Mouse (Mus musculus) embryonic facial prominence, embryonic 12.5 days (tissue): ENCODE data around the gene Smgc. TPM values are rescaled to one million over a fixed set of nuclear protein-coding genes. Genes with fewer than 3 reads are reported as not detected.
"Not testable (repeated sequence)": the region's sequence is repeated elsewhere in the genome, so short reads cannot be mapped to it uniquely, and the experiment has no call there.

ENCODE experiments used
- ATAC-seq: fragments of 200-750 bp; cut with Nextera tagmentation; 2 replicates; pipeline ENCODE4 v1.8.0; 2017; ENCODE audit not compliant: insufficient number of reproducible peaks, insufficient read depth, low FRiP score, low TSS enrichment
- H3K27ac ChIP-seq: fragments of 300-500 bp; sonication (generic); 2 replicates; pipeline ENCODE4 v1.5.1; 2016; ENCODE audit warnings: mild to moderate bottlenecking
- H3K27me3 ChIP-seq: fragments of 300-500 bp; sonication (generic); 2 replicates; pipeline ENCODE4 v1.6.1; 2016; ENCODE audit warnings: mild to moderate bottlenecking, moderate library complexity
- H3K36me3 ChIP-seq: fragments of 300-500 bp; sonication (generic); 2 replicates; pipeline ENCODE4 v1.6.1; 2016; ENCODE audit warnings: mild to moderate bottlenecking
- H3K4me1 ChIP-seq: fragments of 300-500 bp; sonication (generic); 2 replicates; pipeline ENCODE4 v1.6.1; 2016
- H3K4me2 ChIP-seq: fragments of 300-500 bp; sonication (generic); replicated peaks from 2 replicates; pipeline ENCODE4 v1.6.1; 2016; ENCODE audit warnings: mild to moderate bottlenecking, moderate library complexity
- H3K4me3 ChIP-seq: fragments of 300-500 bp; sonication (generic); 2 replicates; pipeline ENCODE4 v1.5.1; 2016; ENCODE audit warnings: mild to moderate bottlenecking
- H3K9ac ChIP-seq: fragments of 300-500 bp; sonication (generic); 2 replicates; pipeline ENCODE4 v1.6.1; 2016; ENCODE audit warnings: mild to moderate bottlenecking, moderate library complexity
- H3K9me3 ChIP-seq: fragments of 300-500 bp; sonication (generic); 2 replicates; pipeline ENCODE4 v1.6.1; 2016; ENCODE audit warnings: mild to moderate bottlenecking, moderate library complexity
- WGBS: fragments of 180-500 bp; shearing (Covaris S2); methylation state at CpG from one replicate; pipeline ENCODE4 v1.1.7; 2016; 5-methylcytosine and 5-hydroxymethylcytosine counted together
- polyA plus RNA-seq: library from polyadenylated mRNA; unstranded; fragments of >200 nt; fragmentation: Nextera tagmentation; extraction: Ambion mirVana; gene quantifications from 2 replicates; pipeline ENCODE4 v1.2.1, GENCODE M21; 2016

The Smgc gene
- 0.19 TPM in 1 of 2 replicates, not detected in the other for polyA plus RNA-seq

DNA sequence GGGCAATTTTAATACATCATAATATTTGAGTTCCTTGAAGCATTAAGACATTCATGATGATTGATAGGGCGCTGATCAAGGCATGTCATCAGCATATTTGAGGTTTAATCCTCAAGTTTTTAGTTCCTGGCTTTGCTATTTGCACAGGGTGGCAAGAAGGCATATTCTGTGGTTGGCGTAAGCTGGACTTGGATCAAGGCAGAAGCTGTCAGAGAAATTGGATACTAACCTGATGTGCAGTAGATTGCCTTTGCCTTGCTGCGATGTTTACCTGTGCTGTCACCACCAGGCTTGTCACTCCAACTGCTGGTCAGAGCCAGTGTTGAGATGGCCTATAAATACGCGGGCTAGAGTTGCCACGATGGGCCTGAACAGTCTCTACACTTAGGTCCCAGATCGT is at the start of gene Smgc:
TSS of gene Smgc (plus strand) at position 301 of the 400 bp plus-strand sequence.
- Histone ChIP-seq H3K9me3 (no peaks in the 10 kb centered on the region), H3K4me1 (no peaks in the 10 kb centered on the region), H3K36me3 (no peaks in the 10 kb centered on the region), H3K27ac (no peak within 1 kb of the TSS), H3K9ac (no peak within 1 kb of the TSS), H3K4me2 (no peak within 1 kb of the TSS), H3K27me3 (no peaks in the 10 kb centered on the region), H3K4me3 (no peak within 1 kb of the TSS)
- 87% methylated on average over 7 of the region's 7 CpGs for WGBS
- ATAC-seq: no peak

DNA sequence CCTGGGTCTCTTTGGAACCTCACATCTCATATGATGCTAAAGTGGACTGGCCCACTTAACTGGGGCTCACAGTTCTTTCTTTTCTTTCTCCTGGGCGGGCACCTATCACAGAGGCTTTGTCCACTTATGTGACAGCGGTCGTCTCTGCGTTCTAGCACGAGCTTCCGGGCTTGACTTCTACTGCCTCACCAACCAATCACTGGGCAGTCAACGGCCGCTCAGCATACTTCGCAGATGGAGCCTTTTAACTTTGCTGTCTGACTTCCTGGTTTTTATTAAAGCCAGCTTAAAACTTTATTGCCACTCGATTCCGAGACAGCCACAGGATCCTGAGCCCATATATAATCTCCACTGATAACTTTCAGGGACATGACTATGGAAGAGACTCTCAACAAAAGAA is 49.7 kb upstream of the Smgc start:
- Histone ChIP-seq H3K4me1 (no peaks in the 10 kb centered on the region), H3K4me2 (no peak overlapping the region), H3K27ac (no peak overlapping the region), H3K36me3 (no peaks in the 10 kb centered on the region), H3K4me3 (no peak overlapping the region), H3K27me3 (no peaks in the 10 kb centered on the region), H3K9me3 (no peaks in the 10 kb centered on the region; the same call in 1 of the 2 replicates), H3K9ac (no peak overlapping the region)
- WGBS: 71% methylated on average over 11 of the region's 11 CpGs
- ATAC-seq: no peak

DNA sequence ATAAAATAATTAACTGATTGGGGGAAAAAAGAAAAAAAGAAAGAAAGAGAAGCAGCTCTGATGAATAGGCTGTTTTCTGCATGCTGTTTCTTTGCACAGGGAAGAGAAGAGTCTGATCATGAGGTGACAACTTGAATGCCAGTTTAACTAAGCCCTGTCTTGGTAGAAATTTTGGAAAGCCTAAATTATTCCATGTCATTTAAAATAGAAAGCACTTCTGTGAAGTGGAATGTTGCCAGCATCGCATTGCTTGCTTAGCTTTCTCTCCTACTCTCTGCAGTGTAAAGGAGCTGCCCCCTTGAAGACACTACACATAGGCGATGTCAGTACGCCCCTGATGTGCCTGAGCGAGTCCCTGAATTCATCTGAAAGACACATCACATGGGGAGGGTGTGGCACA is 31.6 kb upstream of the Smgc start:
- no peak overlapping the region for H3K4me3 ChIP-seq
- no peaks in the 10 kb centered on the region for H3K9me3 ChIP-seq
- H3K4me2 ChIP-seq: no peak overlapping the region
- H3K4me1 ChIP-seq: no peaks in the 10 kb centered on the region
- H3K27ac ChIP-seq: no peak overlapping the region
- no peak for ATAC-seq
- H3K27me3 ChIP-seq: no peaks in the 10 kb centered on the region
- H3K36me3 ChIP-seq: no peaks in the 10 kb centered on the region
- no peak overlapping the region for H3K9ac ChIP-seq
- WGBS: 87% methylated on average over 4 of the region's 4 CpGs

GRCm38 (mm10) chr15:91835319-91835718 is 2.7 kb upstream of the Smgc start:
- Histone ChIP-seq H3K9ac (no peak overlapping the region), H3K27ac (no peak overlapping the region), H3K4me1 (no peaks in the 10 kb centered on the region), H3K27me3 (no peaks in the 10 kb centered on the region), H3K4me2 (no peak overlapping the region), H3K4me3 (no peak overlapping the region), H3K36me3 (no peaks in the 10 kb centered on the region), H3K9me3 (no peaks in the 10 kb centered on the region)
- no peak for ATAC-seq
- 68% methylated on average over 6 of the region's 6 CpGs for WGBS

- not testable (repeated sequence) for ATAC-seq, H3K4me1 ChIP-seq, H3K27ac ChIP-seq, H3K4me3 ChIP-seq, H3K4me2 ChIP-seq, H3K9me3 ChIP-seq, H3K36me3 ChIP-seq, H3K9ac ChIP-seq, H3K27me3 ChIP-seq
- WGBS: 21% methylated on average over 5 of the region's 5 CpGs
These were observed 26.1 kb downstream of the Smgc start for GRCm38 (mm10) chr15:91864130-91864529.

GRCm38 (mm10) chr15:91900245-91900644 is 62.2 kb downstream of the Smgc start:
- WGBS: 65% methylated on average over 6 of the region's 6 CpGs
- Histone ChIP-seq H3K9me3 (no peaks in the 10 kb centered on the region), H3K36me3 (no peaks in the 10 kb centered on the region), H3K9ac (no peak overlapping the region), H3K27ac (no peak overlapping the region), H3K27me3 (no peaks in the 10 kb centered on the region), H3K4me3 (no peak overlapping the region), H3K4me2 (no peak overlapping the region), H3K4me1 (no peaks in the 10 kb centered on the region)
- ATAC-seq: no peak

- not testable (repeated sequence) for H3K27ac ChIP-seq, H3K27me3 ChIP-seq, H3K4me3 ChIP-seq, H3K36me3 ChIP-seq, H3K9ac ChIP-seq, H3K4me2 ChIP-seq, ATAC-seq, H3K9me3 ChIP-seq, H3K4me1 ChIP-seq
- WGBS: 100% methylated on average over 3 of the region's 11 CpGs
These were observed 69.0 kb downstream of the Smgc start for GRCm38 (mm10) chr15:91907046-91907445.

Other genes with a start within 250 kb of the Smgc start
- gene Lrrk2, start 165.1 kb upstream of the Smgc start, polyA plus RNA-seq: 5.6 and 6.4 TPM in 2 replicates
- gene Cntn1, start 212.9 kb downstream of the Smgc start, polyA plus RNA-seq: 3.1 and 3.5 TPM in 2 replicates